Mouse (Mus musculus) 3T3-L1 (cell line): Measurements from ENCODE around the gene Smap2.
A peak's percentile ranks its signal among the peaks of the same experiment; 100 is the strongest.

ENCODE experiments used
- DNase-seq: peaks from one replicate; pipeline ENCODE4 v3.0.0-alpha.2; 2015; ENCODE audit warnings: low read depth, low spot score

Gene Smap2

DNA sequence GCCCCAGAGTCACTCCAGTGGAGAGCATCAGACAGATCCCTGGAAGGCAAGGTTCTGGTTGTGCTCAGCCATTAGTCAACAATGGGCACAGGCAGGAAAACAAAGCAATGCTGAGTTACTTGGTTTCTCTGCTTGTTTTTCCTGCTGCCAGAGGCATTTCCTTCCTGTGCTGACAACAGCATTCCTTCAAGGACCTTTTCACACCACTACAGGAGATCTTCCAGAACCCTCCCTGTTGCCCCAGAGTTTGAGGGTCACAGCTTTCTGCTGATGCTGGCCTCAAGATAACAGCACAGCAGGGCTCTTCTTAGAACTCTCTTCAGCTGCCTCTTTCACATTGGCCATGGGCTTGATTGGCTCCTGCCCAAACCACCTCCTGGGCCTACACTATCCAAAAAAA lies 4.9 kb upstream of the Smap2 start:
- DNase-seq, result peak; percentile 52

DNA sequence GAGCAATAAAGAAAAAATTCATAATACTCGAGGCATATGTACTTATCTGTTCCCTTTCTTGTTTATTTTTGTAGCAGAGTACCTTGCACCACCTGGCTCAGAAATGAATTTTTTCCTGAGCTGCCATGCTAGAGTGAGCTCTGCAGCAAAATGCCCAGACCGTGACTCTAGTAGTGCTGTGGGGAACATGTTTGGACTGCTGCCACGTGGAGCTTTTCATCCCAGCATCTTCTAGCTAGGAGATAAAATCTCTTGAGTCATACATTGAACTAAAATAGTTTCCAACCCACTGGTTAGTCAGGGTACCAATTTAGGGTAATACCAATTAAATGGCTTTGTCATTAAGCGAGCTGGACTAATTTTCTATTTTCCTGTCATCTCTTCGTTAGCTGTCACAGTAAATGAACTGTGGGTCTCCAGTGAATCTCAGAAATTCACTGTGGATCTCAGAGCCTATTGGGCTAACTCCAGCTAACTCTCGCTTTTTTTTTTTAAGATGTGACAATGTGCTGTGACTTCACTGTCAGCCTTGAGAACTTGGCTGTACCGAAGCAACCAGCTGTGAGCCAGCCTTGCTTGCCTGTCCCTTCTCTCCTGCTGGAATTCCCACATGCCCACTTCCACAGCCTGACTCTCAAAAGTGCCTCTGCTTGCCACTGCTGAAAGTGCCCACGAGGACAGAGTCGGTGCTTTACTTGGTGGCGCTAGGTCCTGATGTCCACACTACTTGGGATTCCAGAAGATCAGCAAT lies 3.2 kb upstream of the Smap2 start:
- peak; percentile 78 for DNase-seq

DNA sequence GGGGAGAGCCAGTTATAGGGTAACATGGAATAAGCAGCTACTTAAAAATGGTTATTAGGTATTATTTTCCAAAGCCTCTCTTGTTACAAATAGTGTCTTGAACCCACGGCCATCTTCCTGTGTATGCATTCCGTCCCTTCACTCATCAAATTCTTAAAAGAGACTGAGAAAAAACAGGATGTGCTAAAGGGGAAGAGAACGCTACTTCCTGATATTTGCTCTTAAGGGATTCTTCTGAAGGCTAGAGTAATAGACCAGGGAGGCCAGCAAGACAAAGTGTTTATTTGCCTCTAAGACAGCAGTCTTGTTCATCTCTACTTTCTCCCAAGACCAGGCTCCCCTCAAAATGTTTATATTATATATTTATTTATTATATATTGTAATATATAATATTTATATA lies 1.2 kb upstream of the Smap2 start:
- DNase-seq, result no peak

DNA sequence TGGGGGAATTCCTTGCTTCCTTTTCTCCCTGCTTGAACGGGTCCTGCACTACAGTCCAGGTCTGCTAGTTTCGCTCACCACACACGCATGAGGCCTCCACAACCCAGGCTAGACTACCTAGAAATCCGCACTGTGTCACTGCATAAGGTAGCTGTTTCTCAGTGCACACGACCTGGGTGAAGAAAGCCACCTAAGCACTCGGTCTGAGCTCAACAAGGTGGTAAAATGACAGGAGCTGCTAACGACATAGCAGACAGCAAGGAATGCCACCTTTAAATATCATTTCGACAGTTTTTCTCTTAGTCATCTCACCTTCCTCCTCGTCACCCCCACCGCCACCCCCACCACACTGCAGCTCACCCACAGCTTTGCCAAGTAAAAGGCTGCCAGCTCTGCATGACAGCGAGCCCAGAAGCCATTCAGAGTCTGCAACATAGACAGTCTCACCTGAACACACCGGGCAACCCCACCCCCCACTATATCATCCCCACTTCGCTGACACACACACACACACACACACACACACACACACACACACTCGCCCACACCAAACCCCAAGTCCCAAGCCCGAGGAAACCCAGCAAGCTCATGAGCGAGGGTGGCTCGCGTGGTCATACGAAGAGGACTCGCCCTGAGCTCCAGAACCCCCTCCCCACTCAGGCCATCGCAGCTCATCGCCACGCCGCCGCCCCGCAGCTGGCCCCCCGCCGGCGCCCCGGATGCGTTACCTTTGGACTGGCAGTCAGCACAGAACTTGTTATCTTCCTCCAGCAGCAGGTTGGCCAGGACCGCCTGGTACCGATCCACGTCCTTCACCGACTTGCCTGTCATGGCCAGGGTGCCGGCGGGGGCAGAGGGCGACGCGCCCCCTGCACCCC lies 787 bp downstream of the Smap2 start:
- DNase-seq, result no peak

DNA sequence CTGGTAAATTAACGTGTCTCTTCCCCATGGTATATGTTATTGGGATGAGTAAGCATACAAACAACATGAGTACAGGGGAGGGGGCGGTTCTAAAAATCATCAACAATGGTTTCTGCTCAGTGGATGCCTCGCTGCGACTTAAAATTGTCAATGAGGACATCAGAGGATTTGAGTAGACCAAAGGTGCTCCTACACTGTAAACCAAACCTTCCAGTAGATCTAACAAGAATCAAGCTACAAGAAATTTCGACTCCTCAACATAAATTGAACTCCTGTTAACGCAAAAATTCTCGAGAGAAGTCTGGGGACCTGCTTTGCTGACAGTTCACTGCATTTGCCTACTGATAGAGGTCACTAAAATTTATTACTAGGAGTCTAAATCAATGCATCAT lies 1.8 kb downstream of the Smap2 start:
- DNase-seq, result no peak

DNA sequence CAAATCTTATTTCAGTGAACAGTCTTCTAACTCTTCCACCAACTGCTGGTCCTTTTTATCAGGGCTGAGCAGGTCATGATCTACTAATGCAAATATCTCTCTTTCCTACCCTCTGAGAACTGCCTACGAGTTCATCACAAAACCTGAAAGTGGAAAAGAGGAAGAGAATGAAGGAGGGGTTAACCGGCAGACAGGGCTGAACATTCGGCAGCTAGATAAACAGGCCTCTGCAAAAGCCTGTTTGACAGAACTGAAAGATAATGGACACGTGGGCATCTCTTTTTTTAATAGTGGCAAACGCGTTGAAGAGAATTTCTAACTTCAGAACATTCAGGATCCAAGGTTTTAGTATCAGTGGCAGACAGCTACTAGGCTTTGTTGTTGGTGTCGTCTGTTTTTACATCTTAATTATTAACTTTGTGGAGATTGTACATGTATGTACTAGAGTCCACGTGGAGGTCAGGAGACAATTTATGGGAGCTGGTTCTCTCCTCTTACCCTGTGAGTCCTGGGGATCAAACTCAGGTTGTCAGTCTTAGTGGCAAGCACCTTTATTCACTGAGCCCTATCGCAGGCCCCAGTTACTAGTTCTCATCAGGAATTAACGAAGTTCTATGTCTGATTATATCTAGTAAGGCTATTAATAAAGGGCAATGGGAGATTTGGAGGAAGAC lies 2.3 kb downstream of the Smap2 start:
- no peak for DNase-seq

DNA sequence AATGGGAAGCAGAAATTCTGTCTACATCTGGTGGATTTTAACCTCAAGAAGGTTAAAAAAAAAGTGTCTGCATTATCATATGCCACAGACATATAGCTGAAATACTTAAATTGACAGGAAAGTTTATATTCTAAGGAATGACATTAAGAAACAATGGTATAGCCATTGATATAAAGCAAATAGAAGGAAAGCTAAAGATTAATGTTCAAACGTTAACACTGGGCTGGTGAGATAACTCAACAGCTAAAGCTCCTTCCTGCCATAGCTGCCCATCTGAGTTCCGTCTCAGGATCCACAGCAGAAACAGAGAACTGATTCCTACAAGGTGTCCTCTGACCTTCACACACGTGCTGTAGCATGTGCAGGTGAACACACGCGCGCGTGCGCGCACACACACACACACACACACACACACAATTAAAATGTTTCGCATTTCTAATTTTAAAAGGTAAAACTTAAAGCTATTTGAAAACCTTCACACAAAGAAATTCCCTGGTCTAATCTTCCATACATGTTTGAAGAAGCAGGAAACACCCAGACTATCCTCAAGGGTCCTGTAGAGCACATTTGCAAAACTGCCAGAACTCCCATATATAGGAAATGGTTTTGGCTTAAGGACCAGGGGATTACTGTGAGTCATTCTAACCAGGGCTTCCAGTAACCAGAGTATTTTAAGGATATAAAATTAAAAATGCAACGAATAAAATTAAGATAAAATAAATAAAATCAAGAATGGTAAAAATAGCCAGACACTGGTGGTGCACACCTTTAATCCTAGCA lies 6.1 kb downstream of the Smap2 start:
- peak; percentile 73 for DNase-seq

DNA sequence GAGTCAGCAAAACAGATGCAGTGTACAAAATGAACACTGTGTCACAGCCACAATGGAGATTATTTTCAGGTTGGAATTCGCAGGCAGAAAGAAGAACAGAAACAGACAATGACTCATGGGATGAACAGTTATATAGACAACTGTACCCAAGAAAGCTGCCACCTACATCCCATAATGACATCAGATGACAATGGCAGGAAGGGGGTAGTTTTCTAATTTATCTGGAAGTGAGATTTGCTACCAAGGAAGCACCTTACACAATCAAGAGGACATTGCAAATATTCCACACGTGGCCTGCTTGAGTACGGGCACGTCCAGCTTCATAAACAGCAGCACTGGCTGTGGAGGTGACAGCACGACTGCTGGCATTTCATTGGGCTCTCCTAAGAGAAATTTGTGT lies 7.9 kb downstream of the Smap2 start:
- no peak for DNase-seq

DNA sequence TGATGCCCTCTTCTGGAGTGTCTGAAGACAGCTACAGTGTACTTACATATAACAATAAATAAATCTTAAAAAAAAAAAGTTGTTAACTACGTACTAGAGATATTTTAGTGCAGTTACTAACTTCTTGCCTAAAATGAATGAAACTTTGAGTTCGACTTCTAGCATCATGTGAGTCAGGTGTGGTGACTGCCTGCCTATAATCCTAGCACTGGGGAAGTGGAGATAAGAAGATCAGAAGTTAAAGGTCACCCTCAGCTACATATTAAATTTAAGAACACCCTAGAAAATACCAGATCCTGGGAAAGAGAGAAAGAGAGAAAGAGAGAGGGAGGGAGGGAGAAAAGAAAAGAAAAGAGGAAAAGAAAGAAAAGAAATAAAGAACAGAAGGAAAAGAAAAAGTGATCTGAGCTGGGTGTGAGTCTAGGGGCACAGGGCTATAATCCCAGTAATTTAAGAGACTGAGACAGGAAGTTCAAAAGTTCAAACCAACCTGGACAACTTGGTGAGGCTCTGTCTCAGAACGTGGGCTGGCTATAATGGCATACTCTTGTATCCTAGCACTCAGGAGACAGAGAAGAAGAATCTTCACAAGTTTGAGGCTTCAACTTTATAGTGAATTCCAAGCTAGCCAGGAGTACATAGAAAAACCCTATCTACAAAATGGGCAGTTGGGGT lies 8.8 kb downstream of the Smap2 start:
- no peak for DNase-seq

DNA sequence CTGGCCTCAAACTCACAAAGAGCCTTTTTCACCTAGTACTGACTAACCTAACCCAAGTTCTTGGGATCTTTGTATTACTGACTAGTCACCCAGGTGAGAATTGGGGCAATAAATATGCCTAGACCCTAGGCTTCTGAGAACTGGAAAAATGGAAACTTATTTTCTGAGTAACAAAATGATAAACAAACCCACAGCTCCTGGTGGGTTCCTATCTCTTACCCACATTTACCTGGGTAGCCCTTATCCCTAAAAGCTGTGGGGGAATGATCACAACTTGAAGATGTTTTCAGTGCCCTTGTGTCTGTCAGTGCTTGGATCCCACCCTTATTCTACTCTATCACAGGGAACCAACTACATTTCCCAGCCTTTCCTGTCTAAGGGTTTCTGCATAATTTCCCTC lies 10.0 kb downstream of the Smap2 start:
- DNase-seq, result no peak

DNA sequence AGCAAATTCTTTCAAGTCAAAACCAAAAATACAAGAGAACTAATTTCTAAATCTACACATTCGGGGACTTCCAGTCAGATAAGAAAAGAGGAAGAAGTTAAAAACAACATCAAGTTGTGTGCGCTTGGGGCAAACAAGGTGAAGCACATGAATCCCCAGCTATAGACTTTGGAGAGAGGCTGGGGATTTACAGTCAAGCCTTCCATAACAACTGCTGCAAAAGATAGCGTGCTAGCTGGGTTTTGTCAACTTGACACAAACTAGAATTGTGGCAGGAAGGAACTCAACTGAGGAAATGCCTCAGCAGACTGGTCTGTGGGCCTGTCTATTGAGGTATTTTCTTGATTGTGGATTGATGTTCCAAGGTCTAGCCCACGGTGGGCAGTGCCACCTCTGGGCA lies 12.4 kb downstream of the Smap2 start:
- DNase-seq, result no peak

DNA sequence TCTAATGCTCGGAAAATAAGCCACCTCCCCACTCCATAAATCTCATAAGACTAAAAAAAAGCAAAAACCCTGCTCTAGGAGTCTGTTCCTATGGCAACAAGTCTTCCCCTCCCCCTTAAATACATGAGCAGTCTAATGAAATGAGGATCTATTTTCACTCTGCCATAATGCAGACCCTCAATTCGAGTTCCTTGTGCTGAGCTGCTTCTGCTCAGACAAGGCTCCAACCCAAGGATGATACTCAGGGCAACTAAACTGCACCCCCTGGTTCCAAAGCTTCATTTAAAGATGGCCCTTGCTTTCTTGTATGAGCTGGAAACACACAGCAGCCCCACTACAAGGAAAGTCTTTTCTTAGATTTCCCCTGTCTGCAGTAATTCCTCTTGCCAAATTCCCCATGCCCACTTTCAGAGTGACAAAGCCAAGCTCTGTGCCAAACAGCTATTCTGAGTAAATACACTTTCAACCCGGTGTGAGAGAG lies 13.4 kb downstream of the Smap2 start:
- DNase-seq, result no peak

DNA sequence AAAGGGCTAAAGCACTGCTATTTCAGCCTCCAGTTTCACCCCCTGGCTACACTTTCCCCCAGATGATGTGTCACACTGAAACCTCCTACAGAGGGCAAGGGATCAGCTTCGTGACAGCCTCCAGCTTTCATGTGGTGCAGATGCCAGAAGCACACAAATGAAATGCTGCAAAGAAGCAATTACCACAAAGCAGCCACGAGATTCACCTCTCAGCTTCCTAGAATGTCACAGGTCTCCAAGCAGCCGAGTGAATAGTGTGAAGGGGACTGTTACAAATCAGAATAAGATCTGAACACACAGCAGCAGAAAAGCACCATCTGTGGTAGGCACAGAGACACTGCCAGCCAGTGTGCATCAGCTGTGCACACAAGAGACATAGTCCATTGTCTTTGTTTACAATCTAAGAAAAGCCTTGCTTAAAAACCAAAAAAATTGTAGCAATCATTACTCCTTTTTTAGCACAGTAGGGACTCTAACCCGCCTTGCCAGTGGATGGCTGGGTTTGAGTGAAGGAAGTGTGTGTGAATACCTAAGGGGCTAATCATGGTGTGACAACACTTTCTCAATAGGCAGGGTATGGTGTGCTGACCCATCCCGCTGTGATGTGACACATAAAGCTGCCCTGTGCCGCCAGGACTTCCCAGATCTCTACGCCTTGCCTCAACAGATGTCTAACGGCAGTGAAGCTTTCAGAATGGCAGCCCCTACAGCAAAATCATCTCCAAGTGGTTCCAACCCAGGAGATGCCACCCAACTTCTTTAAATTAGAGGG lies 14.5 kb downstream of the Smap2 start:
- DNase-seq, result peak; percentile 71

DNA sequence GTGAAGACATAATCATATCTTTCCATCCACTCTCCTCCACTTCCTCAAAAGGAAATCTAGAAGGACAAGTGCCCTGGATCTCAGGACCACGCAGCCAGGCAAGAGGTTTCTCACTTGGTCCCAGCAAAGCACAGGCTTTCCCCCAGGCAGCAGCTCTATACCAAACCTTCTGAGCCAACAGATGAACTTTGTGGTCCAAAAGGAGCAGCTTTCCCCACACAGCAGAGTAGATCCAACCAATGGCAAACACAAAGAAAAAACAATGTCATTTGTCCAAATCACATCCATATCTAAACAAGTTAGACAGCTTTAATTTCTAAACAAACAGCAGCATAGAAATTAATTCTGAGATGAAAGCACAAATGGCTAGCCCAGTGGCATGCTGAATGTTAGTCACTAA lies 15.4 kb downstream of the Smap2 start:
- DNase-seq, result no peak

DNA sequence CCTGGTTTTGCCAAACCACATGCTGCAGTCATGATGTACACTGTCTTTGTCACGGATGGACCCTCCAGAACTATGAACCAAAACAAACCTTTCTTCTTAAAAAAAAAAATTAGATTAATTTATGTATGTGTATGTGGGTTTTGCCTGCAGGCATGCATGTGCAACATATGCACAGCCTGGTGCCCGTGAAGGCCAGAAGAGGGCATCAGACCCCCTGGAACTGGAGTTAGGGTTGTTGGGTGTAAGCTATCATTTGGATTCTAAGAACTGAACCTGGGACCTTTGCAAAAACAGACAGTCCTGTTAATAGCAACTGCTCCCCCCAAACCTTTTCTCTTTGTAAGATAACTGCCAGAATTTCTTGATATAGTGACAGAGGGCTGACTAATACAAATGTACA lies 16.0 kb downstream of the Smap2 start:
- DNase-seq, result no peak

DNA sequence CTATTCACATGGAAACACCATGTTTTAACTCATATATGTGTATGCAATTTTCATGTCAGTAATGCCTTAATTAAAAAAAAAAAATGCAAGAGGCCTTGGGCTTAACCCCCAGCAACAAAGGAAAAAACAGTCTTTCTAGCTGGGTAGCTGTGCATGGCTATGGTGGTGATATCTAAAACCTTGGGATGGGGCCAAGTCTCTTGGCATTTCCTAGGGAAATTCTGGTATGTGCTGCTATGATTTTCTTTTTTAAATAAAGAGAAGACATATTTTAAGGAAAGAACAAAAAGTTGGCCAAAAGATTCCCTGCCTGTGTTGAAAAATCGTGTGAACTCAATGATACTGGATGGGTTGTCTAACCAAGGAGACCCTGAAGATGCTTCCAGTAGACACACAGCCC lies 21.1 kb downstream of the Smap2 start:
- DNase-seq, result no peak

DNA sequence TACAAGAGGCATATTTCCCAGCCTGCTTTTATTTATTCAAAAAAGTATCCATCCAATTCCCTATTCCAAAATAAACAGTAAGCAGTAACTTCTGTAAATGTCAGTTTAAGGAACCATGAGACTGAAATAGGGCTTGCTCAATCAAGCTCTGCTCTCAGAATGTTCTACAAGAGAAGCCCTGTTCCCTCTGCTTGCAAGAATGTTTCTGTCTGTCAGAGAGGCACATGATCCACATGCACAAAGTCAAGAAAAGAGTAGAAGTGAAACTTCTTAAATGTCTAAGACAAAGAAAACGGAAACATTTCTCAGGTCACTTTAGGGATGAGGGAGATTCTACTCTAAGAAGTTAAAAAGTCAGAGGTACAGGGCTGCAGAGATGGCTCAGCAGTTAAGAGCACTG lies 24.0 kb downstream of the Smap2 start:
- DNase-seq, result no peak

DNA sequence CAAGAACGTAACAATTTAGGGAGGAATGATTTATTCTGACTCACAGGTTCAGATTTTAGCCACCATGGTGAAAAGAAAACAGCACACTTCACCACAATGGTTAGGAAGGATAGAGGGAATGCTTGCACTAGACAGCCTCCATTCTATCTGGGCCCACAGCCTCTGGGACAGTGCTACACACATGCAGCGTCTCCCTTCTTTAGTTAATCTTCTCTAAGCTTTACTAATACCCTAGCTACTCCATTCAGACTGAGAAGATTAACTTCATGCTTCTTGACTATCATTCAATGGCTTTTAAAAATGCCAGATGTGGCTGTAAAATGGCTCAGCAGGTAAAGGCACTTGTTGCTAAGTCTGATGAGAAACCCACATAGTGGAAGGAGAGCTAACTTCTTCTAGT lies 24.8 kb downstream of the Smap2 start:
- no peak for DNase-seq

DNA sequence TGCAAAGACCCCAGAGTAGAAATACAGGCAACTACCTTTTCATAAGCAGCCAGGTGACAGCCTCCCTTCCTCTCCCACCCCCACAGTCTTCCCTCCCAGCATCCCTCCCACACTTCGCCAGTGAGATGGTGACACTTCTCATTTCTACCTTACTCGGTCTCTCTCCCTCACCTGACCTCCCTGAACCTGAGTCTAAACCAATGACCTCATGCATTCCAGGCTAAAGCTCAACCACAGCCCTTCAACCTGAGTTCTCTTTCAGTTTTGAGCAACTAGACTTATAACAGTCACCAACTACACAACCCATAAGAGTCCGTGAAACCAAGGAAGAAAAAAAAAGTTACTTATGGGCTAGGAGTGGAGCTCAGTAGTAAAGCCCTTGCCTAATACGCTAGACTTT lies 29.7 kb downstream of the Smap2 start:
- DNase-seq, result no peak

DNA sequence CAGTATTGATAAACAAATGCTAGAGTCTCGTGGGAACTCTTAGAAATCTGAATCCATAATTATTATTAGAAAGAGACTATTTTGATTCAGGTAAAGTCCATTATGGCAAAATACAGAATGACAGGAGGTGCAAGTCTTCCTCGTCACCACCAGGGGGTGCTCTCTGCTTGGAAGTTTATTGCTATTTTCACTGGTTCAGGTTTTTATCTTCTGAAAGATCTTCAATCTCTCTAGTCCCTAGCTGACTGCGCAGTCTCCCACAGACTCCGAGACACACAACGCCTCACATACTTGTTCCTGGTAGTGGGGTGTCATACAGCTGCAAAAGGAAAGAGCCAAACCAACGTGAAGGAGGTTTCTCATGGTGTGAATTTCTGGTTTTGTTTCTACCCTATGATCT lies 30.6 kb downstream of the Smap2 start:
- DNase-seq, result peak; percentile 60
